Mouse (Mus musculus): ENCODE results near the gene Vasn.

DNA sequence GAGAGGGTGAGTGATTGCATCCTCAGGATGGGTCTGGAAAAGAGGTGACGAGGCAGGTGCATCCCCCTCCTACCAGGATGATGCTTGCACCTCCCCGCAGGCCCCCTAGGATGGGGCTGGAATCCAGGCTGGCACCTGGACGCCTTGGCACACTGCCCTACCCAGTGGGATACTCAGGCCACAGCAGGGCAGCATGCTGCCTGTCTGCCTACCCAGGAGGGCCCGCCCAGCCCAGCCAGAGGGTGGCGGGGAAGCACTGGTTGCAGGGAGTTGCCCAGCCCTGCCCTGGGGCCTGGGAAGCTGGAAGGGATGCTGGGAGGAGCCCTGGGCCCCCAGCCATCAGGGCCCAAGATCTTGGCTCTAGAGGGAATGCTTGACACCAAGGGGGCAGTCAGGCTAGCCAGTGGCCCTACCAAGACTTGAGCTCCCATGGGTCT lies 44.2 kb upstream of the Vasn start:
- TF ChIP-seq UBTF (IDR thresholded peaks at IDR 0.05; ENCODE audit: low read depth, low read length), result no peak
- no peak for TF ChIP-seq CTCF (conservative IDR thresholded peaks at IDR 0.05 in 1 of 2, IDR thresholded peaks at IDR 0.05 in 1 of 2; ENCODE audit: low read depth in 2 of 2, low read length in 2 of 2)
- no peak for TF ChIP-seq CHD1 (IDR thresholded peaks at IDR 0.05; ENCODE audit: low read depth, low read length)
- no peak for TF ChIP-seq EP300 (IDR thresholded peaks at IDR 0.05; ENCODE audit: low read length)

All from CH12.LX (cell line).